In the genomic region with DNA sequence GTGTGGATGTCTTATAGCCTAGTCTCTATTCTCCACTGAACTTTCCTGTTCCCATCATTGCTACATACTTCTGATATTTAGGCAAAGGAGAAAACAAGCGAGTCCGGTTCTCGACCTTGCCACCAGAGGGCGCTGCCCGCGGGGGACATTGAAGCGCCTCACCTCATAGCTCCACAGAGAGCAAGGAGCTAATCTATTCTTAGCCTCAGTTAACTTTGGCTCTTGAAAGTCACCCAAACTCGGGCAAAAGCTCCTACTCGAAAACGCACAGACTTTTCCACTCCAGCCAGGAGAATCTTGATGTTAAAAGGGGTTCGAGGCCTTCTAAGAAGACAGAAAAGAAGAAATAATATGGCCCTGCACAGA, we compare ENCODE assay signal across 8 mouse cellular contexts. TPM values are rescaled to one million over a fixed set of nuclear protein-coding genes. Genes with fewer than 3 reads are reported as not detected.
DNase-seq lines count a peak whose midpoint lies in the region; ATAC-seq lines count a peak whose summit lies in the region.

No protein-coding gene starts in this region.

- no peak; the same call in 1 of the 2 replicates for ATAC-seq in intestine, embryonic 14.5 days (replicated peaks; ENCODE audit: low FRiP score, low TSS enrichment, low read depth)

- H3K9ac ChIP-seq in intestine, embryonic 14.5 days (ENCODE audit: low read length) = no peak overlapping the region

- WGBS in intestine, embryonic 14.5 days = under 1% methylated on average over 11 of the region's 11 CpGs
- WGBS in midbrain, embryonic 10.5 days = 0% methylated on average over 11 of the region's 11 CpGs

- DNase-seq in adrenal gland, adult (ENCODE audit: inconsistent age in 2 of 2, low spot score in 1 of 2) = peak; percentile 88 to 97
- DNase-seq in embryo, embryonic 10 days (ENCODE audit: low spot score) = peak; percentile 87
- peak; percentile 84 for DNase-seq in gastrocnemius, postnatal 14 days
- peak; percentile 90 for DNase-seq in intestine, embryonic 14.5 days (ENCODE audit: low spot score)
- DNase-seq in left cerebral cortex, postnatal 36 days (ENCODE audit: low spot score in 2 of 2) = peak; percentile 75 to 79
- peak; percentile 84 for DNase-seq in midbrain, embryonic 10.5 days (ENCODE audit: low spot score)
- peak; percentile 76 for DNase-seq in right cerebral cortex, postnatal 4 days
- DNase-seq in yolk sac, embryonic 10.5 days (ENCODE audit: low spot score) = peak; percentile 78

- H3K4me2 ChIP-seq in intestine, embryonic 14.5 days (ENCODE audit: low read length) = peak overlapping the region; percentile 91

- intact Hi-C loops in gastrocnemius, postnatal 14 days (cut with DNase I; ENCODE audit: low total_unique reads) = loop anchor here (5.0 kb wide), 1 partner anchor 85 kb away; no protein-coding TSS in a partner anchor
- intact Hi-C loops in left cerebral cortex, postnatal 36 days (cut with DNase I) = loop anchor here (1.0 to 5.0 kb wide), 2 partner anchors 19 to 85 kb away; no protein-coding TSS in a partner anchor

- H3K36me3 ChIP-seq in intestine, embryonic 14.5 days (ENCODE audit: control insufficient read depth, insufficient read depth, low read length) = no peaks in the 10 kb centered on the region
- H3K36me3 ChIP-seq in midbrain, embryonic 10.5 days = no peaks in the 10 kb centered on the region

- peak overlapping the region; percentile 64 for H3K4me3 ChIP-seq in intestine, embryonic 14.5 days (ENCODE audit: low read depth, low read length)
- H3K4me3 ChIP-seq in midbrain, embryonic 10.5 days = peak overlapping the region; percentile 74

- no peaks in the 10 kb centered on the region for H3K27me3 ChIP-seq in intestine, embryonic 14.5 days (replicated peaks; ENCODE audit: control insufficient read depth, insufficient read depth, low read length)
- no peaks in the 10 kb centered on the region for H3K27me3 ChIP-seq in midbrain, embryonic 10.5 days (ENCODE audit: low read depth, poor library complexity, severe bottlenecking)

- no peak overlapping the region for H3K27ac ChIP-seq in intestine, embryonic 14.5 days (ENCODE audit: low read depth)
- peak overlapping the region; percentile 86; the same call in 1 of the 2 replicates for H3K27ac ChIP-seq in midbrain, embryonic 10.5 days (replicated peaks)

- peaks cover 11% of the 10 kb centered on the region for H3K4me1 ChIP-seq in intestine, embryonic 14.5 days (replicated peaks; ENCODE audit: control insufficient read depth, insufficient read depth, low read length)
- peaks cover 23% of the 10 kb centered on the region for H3K4me1 ChIP-seq in midbrain, embryonic 10.5 days

- no peaks in the 10 kb centered on the region for H3K9me3 ChIP-seq in intestine, embryonic 14.5 days (ENCODE audit: control insufficient read depth, low read length)
- no peaks in the 10 kb centered on the region for H3K9me3 ChIP-seq in midbrain, embryonic 10.5 days (replicated peaks)

RNA-seq across cellular contexts. Expression of a gene that starts 0.4 kb away (rescaled TPM):
- 10 to 100 TPM; 15.8 to 17.9 TPM for total RNA-seq in gastrocnemius, postnatal 14 days (2021)
- 13.3 and 13.7 TPM in 2 replicates for polyA plus RNA-seq in intestine, embryonic 14.5 days (2014; fragmentation: Nextera tagmentation; extraction: Ambion mirVana)
- 10 to 100 TPM; 23.8 to 24.5 TPM for total RNA-seq in left cerebral cortex, postnatal 36 days (2021)
- polyA plus RNA-seq in midbrain, embryonic 10.5 days (2016; fragmentation: Nextera tagmentation; extraction: Ambion mirVana) = 14.3 and 16.3 TPM in 2 replicates

RNA-seq across cellular contexts. Expression of a gene that starts 45.2 kb away (rescaled TPM):
- 1 to 10 TPM; 4.9 to 9.7 TPM for total RNA-seq in gastrocnemius, postnatal 14 days (2021)
- 2.2 and 2.5 TPM in 2 replicates for polyA plus RNA-seq in intestine, embryonic 14.5 days (2014; fragmentation: Nextera tagmentation; extraction: Ambion mirVana)
- total RNA-seq in left cerebral cortex, postnatal 36 days (2021) = 1 to 10 TPM; 1.7 to 2.1 TPM
- polyA plus RNA-seq in midbrain, embryonic 10.5 days (2016; fragmentation: Nextera tagmentation; extraction: Ambion mirVana) = 2.3 and 2.6 TPM in 2 replicates
